Mouse (Mus musculus): ENCODE data around the gene Wrap53. TPM values are rescaled to one million over a fixed set of nuclear protein-coding genes. Genes with fewer than 3 reads are reported as not detected.

Wrap53 gene
- polyA plus RNA-seq, 1 experiment from 2014 or later, result 16.8 TPM

Other genes with a start within 250 kb of the Wrap53 start
- 6.2 and 8.3 TPM in 2 replicates for gene Rnf227, start 239.8 kb downstream of the Wrap53 start, polyA plus RNA-seq (2015; fragmentation: Nextera tagmentation; extraction: Ambion mirVana)
- 18.0 and 18.8 TPM in 2 replicates for gene Chd3, start 210.8 kb downstream of the Wrap53 start, polyA plus RNA-seq (2015; fragmentation: Nextera tagmentation; extraction: Ambion mirVana)
- 135 and 139 TPM in 2 replicates for gene Naa38, start 184.8 kb downstream of the Wrap53 start, polyA plus RNA-seq (2015; fragmentation: Nextera tagmentation; extraction: Ambion mirVana)
- 21.2 and 21.5 TPM in 2 replicates for gene Cyb5d1, start 184.6 kb downstream of the Wrap53 start, polyA plus RNA-seq (2015; fragmentation: Nextera tagmentation; extraction: Ambion mirVana)
- gene Tmem88, start 182.0 kb downstream of the Wrap53 start, polyA plus RNA-seq (2015; fragmentation: Nextera tagmentation; extraction: Ambion mirVana), result 40.0 and 40.5 TPM in 2 replicates
- 20.9 and 21.6 TPM in 2 replicates for gene Kdm6b, start 166.6 kb downstream of the Wrap53 start, polyA plus RNA-seq (2015; fragmentation: Nextera tagmentation; extraction: Ambion mirVana)
- gene Dnah2, start 31.1 kb downstream of the Wrap53 start, polyA plus RNA-seq (2015; fragmentation: Nextera tagmentation; extraction: Ambion mirVana), result 0.07 and 0.28 TPM in 2 replicates
- 56.2 and 59.9 TPM in 2 replicates for gene Efnb3, start 20.1 kb downstream of the Wrap53 start, polyA plus RNA-seq (2015; fragmentation: Nextera tagmentation; extraction: Ambion mirVana)
- gene Trp53, start 104 bp upstream of the Wrap53 start, polyA plus RNA-seq (2015; fragmentation: Nextera tagmentation; extraction: Ambion mirVana), result 82.6 and 86.5 TPM in 2 replicates
- gene Atp1b2, start 25.7 kb upstream of the Wrap53 start, polyA plus RNA-seq (2015; fragmentation: Nextera tagmentation; extraction: Ambion mirVana), result 24.5 and 25.0 TPM in 2 replicates
- 0.23 and 1.7 TPM in 2 replicates for gene Shbg, start 37.6 kb upstream of the Wrap53 start, polyA plus RNA-seq (2015; fragmentation: Nextera tagmentation; extraction: Ambion mirVana)
- 17.5 and 18.1 TPM in 2 replicates for gene Sat2, start 41.8 kb upstream of the Wrap53 start, polyA plus RNA-seq (2015; fragmentation: Nextera tagmentation; extraction: Ambion mirVana)
- gene Fxr2, start 52.7 kb upstream of the Wrap53 start, polyA plus RNA-seq (2015; fragmentation: Nextera tagmentation; extraction: Ambion mirVana), result 22.1 and 25.6 TPM in 2 replicates
- not detected in 2 replicates for gene Sox15, start 75.1 kb upstream of the Wrap53 start, polyA plus RNA-seq (2015; fragmentation: Nextera tagmentation; extraction: Ambion mirVana)
- gene Mpdu1, start 82.4 kb upstream of the Wrap53 start, polyA plus RNA-seq (2015; fragmentation: Nextera tagmentation; extraction: Ambion mirVana), result 51.3 and 52.0 TPM in 2 replicates
- gene Cd68, start 85.9 kb upstream of the Wrap53 start, polyA plus RNA-seq (2015; fragmentation: Nextera tagmentation; extraction: Ambion mirVana), result 8.8 and 10.5 TPM in 2 replicates
- gene Eif4a1, start 92.2 kb upstream of the Wrap53 start, polyA plus RNA-seq (2015; fragmentation: Nextera tagmentation; extraction: Ambion mirVana), result 372 and 373 TPM in 2 replicates
- 59.2 and 63.5 TPM in 2 replicates for gene Senp3, start 101.8 kb upstream of the Wrap53 start, polyA plus RNA-seq (2015; fragmentation: Nextera tagmentation; extraction: Ambion mirVana)
- gene Tnfsf13, start 105.5 kb upstream of the Wrap53 start, polyA plus RNA-seq (2015; fragmentation: Nextera tagmentation; extraction: Ambion mirVana), result 0.23 and 0.38 TPM in 2 replicates
- 4.7 and 5.7 TPM in 2 replicates for gene Tnfsf12, start 115.6 kb upstream of the Wrap53 start, polyA plus RNA-seq (2015; fragmentation: Nextera tagmentation; extraction: Ambion mirVana)
- gene Tnfsfm13, start 115.8 kb upstream of the Wrap53 start, polyA plus RNA-seq (2015; fragmentation: Nextera tagmentation; extraction: Ambion mirVana), result 3.3 and 3.4 TPM in 2 replicates
- gene Polr2a, start 178.4 kb upstream of the Wrap53 start, polyA plus RNA-seq (2015; fragmentation: Nextera tagmentation; extraction: Ambion mirVana), result 16.1 and 19.1 TPM in 2 replicates
- 0.19 and 0.51 TPM in 2 replicates for gene Slc35g3, start 181.7 kb upstream of the Wrap53 start, polyA plus RNA-seq (2015; fragmentation: Nextera tagmentation; extraction: Ambion mirVana)
- gene Zbtb4, start 185.7 kb upstream of the Wrap53 start, polyA plus RNA-seq (2015; fragmentation: Nextera tagmentation; extraction: Ambion mirVana), result 2.7 and 3.1 TPM in 2 replicates
- gene Chrnb1, start 215.7 kb upstream of the Wrap53 start, polyA plus RNA-seq (2015; fragmentation: Nextera tagmentation; extraction: Ambion mirVana), result 6.8 and 7.9 TPM in 2 replicates
- 2.0 and 2.3 TPM in 2 replicates for gene Fgf11, start 221.6 kb upstream of the Wrap53 start, polyA plus RNA-seq (2015; fragmentation: Nextera tagmentation; extraction: Ambion mirVana)
- gene Tmem102, start 225.4 kb upstream of the Wrap53 start, polyA plus RNA-seq (2015; fragmentation: Nextera tagmentation; extraction: Ambion mirVana), result 1.8 and 1.9 TPM in 2 replicates
- not detected in 2 replicates for gene Gm39566, start 235.0 kb upstream of the Wrap53 start, polyA plus RNA-seq (2015; fragmentation: Nextera tagmentation; extraction: Ambion mirVana)
- not detected in 2 replicates for gene Spem2, start 238.2 kb upstream of the Wrap53 start, polyA plus RNA-seq (2015; fragmentation: Nextera tagmentation; extraction: Ambion mirVana)
- gene Spem1, start 241.9 kb upstream of the Wrap53 start, polyA plus RNA-seq (2015; fragmentation: Nextera tagmentation; extraction: Ambion mirVana), result not detected in 2 replicates

Measured in heart, embryonic 13.5 days (tissue).